Mouse (Mus musculus) MEL (cell line): Measurements from ENCODE around the gene Sh3gl2.

Experiments
- CHD1 ChIP-seq: IDR thresholded peaks from 2 replicates; pipeline ENCODE4 v1.6.1; 2012; ENCODE audit warnings: low read depth, mild to moderate bottlenecking, inconsistent platforms, low read length, improper control_type of control experiment
- CHD2 ChIP-seq: IDR thresholded peaks from 2 replicates; pipeline ENCODE4 v1.6.1; 2011; ENCODE audit warnings: low read length, improper control_type of control experiment
- CTCF ChIP-seq, 3 experiments: IDR thresholded peaks in 2 of 3; conservative IDR thresholded peaks in 1 of 3; 2 replicates each; pipeline ENCODE4 v1.5.1; 2011 to 2012; ENCODE audit warnings: low read length in 3 of 3, low read depth in 2 of 3, mild to moderate bottlenecking in 2 of 3, improper control_type of control experiment in 1 of 3, inconsistent platforms in 1 of 3, mixed read lengths in 1 of 3, moderate library complexity in 1 of 3; ENCODE audit not compliant: control insufficient read depth in 1 of 3, insufficient read depth in 1 of 3, poor library complexity in 1 of 3, severe bottlenecking in 1 of 3
- MAX ChIP-seq: IDR thresholded peaks from 2 replicates; pipeline ENCODE4 v1.6.1; 2011; ENCODE audit warnings: low read length, improper control_type of control experiment
- MEF2A ChIP-seq: IDR thresholded peaks from 2 replicates; pipeline ENCODE4 v1.6.1; 2014; ENCODE audit warnings: low read depth, mild to moderate bottlenecking, inconsistent platforms, low read length, improper control_type of control experiment; ENCODE audit not compliant: poor library complexity, insufficient replicate concordance, severe bottlenecking; ENCODE audit errors: extremely low read depth
- MXI1 ChIP-seq: IDR thresholded peaks from 2 replicates; pipeline ENCODE4 v1.6.1; 2011; ENCODE audit warnings: mild to moderate bottlenecking, low read depth, low read length, improper control_type of control experiment

GRCm38 (mm10) chr4:85208531-85208930 lies 3.6 kb downstream of the Sh3gl2 start:
- TF ChIP-seq MEF2A (no peak), CHD2 (no peak), MXI1 (no peak), CTCF (IDR thresholded peaks at IDR 0.05 in 2 of 3, conservative IDR thresholded peaks at IDR 0.05 in 1 of 3; ENCODE audit: control insufficient read depth in 1 of 3, insufficient read depth in 1 of 3, low read depth in 2 of 3, low read length in 3 of 3, poor library complexity in 1 of 3, severe bottlenecking in 1 of 3) (no peak), CHD1 (no peak), MAX (no peak)
